Mouse (Mus musculus) gastrocnemius, postnatal 25 days (tissue): ENCODE data around the gene Tmem265. TPM values are rescaled to one million over a fixed set of nuclear protein-coding genes. Genes with fewer than 3 reads are reported as not detected.
A peak's percentile ranks its signal among the peaks of the same experiment; 100 is the strongest.

Experiments used
- DNase-seq: peaks from one replicate; pipeline ENCODE4 v3.0.0; 2022
- total RNA-seq, 2 experiments: library from RNA; stranded (reverse); gene quantifications; 1 replicate in 1 of 2; 2 replicates in 1 of 2; pipeline ENCODE4 v1.2.3; 2021

The Tmem265 gene
- total RNA-seq, 2 experiments from 2014 or later = not detected

DNA sequence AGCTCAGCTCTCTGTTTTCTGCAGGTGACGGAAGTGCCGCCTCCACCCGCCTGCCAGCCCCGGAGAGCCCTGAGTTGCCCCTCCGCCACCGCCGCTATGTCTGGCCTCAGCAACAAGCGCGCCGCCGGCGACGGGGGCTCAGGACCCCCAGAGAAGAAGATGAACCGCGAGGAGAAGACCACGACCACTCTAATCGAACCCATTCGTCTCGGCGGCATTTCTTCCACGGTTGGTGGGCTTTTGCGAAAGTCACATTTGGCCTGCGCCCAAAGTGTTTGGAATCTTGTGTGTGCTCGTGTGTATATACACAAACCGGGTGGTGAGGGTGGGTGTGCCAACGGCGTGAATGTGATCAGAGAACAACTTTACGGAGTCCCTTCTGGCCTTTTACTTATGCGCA is 27.7 kb downstream of the Tmem265 start:
- DNase-seq = no peak

DNA sequence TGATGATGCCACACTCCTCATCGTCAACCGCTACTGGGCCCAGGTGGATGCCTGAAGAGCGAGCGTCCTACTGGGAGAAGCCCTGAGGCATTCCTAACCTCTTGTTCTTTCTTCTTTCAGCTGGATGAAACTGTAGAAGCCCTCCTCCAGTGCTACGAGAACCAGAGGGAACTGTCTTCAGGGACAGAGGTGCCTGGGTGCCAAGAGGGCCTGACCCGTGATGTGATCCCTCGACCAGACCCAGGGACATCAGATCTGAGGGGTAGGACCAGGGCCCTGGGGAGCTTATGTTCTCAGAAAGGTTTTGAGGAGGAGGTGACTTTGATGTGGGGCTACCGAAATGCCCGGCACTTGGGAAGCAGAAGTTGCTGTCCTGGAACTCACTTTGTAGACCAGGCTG is 28.4 kb downstream of the Tmem265 start:
- DNase-seq = no peak

- no peak for DNase-seq
Measured at GRCm38 (mm10) chr7:127591108-127591507, 29.9 kb downstream of the Tmem265 start.

DNA sequence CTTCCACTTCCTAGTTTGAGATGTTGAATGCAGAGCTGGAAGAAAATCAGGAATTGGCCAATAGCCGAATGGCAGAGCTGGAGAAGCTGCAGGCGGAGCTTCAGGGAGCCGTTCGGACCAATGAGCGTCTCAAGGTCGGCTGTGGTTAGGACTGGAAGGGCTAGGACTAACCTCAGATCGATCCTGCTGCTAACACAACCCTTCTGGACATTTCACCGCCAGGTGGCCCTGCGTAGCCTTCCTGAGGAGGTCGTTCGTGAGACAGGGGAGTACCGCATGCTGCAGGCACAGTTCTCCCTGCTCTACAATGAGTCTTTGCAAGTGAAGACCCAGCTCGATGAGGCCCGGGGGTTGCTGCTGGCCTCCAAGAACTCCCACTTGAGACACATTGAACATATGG is 31.4 kb downstream of the Tmem265 start:
- no peak for DNase-seq

- DNase-seq = no peak
Measured at GRCm38 (mm10) chr7:127596747-127597146, 35.6 kb downstream of the Tmem265 start.

GRCm38 (mm10) chr7:127600612-127601011 is 39.4 kb downstream of the Tmem265 start:
- no peak for DNase-seq

DNA sequence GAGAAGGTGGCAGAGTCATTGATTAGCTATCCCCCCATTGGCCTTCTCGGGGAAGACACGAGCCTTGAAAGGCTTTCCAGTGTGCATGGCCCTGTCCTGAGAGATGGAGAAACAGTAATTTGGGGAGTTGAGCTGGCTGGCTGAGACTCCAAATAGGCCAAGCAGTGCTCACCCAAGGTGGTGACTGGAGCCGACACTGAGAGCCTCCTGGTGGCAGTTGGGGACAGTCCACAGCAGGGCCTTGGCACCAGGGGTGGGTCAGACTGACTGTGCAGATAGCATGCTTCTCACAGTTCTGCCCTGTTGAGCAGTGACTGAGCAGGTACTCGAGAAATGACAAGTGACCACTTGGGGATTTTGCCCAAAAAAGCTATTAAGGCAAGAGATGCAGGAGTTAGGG is 40.5 kb downstream of the Tmem265 start:
- DNase-seq = no peak

DNA sequence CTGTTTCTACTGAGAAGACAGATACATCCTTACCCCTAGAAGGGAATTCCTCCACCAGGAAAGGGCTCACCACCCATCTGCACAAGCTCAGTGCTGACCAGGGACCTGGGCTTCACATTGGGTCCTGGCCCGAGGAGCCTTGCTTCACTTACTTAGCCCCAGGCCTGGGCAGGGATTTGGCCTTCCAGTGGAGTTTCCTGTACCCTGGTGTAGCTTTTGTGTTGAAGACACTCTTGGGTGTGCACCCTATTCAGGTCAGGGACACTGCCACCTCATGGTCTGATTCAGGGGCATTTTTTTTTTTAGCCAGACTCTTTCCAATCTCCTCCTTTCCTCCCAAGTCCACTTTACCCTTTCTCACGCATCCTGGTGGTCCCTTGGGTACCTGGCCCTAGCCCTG is 41.7 kb downstream of the Tmem265 start:
- DNase-seq = no peak

DNA sequence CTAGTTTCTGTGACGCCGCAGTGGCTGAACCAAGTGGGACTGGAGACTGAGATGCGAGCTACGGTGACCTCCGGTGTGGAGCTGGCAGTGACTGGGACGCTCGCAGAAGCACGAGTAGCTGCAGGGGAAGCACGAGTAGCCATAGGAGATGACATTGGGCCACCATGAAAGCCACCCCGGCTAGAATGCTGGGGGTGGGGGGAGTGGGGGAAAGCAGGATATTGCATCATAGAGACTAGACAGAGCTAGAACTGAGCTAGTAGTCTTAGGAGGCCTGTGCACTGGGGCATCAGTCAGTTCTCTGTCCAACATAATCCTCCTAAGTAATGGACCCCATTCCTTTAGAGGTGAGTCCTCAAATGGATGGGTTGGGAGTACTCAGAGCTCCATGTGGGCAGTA is 43.1 kb downstream of the Tmem265 start:
- DNase-seq = no peak

GRCm38 (mm10) chr7:127607150-127607549 is 46.0 kb downstream of the Tmem265 start:
- DNase-seq = no peak

GRCm38 (mm10) chr7:127611011-127611410 is 49.8 kb downstream of the Tmem265 start:
- DNase-seq = no peak

DNA sequence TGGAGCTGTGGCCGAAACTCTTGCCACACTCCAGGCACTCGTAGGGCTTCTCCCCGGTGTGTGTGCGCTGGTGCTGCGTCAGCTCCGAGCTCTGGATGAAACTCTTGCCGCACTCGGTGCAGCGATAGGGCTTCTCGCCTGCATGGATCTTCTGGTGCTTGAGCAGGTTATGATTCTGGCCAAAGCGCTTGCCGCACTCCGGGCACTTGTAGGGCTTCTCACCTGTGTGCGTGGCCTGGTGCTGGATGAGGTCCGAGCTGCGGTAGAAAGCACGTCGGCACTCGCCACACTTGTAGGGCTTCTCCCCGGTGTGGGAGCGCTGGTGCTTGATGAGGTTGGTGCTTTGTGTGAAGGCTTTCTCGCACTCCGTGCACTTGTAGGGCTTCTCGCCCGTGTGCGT is 50.4 kb downstream of the Tmem265 start:
- no peak for DNase-seq

GRCm38 (mm10) chr7:127613501-127613900 is 52.3 kb downstream of the Tmem265 start:
- DNase-seq = no peak

DNA sequence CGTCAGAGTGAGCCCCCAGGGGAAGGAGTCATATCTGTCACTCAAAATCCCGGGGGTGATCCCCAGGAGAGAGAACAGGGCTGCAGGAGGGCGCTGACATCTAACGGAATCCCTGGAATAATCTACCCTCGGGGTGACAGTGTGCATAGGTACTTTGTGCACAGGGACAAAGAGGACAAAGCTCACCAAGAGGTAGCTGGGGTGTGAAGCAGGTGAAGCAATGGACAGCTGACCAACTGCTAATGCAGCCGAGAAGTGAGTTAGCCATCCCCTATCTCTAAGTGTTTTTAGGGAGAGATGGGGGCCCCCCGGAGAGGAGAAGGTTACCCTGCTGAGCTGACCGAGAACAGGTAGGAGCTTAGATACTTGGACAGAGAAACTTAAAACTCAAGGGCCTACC is 52.9 kb downstream of the Tmem265 start:
- DNase-seq = no peak

DNA sequence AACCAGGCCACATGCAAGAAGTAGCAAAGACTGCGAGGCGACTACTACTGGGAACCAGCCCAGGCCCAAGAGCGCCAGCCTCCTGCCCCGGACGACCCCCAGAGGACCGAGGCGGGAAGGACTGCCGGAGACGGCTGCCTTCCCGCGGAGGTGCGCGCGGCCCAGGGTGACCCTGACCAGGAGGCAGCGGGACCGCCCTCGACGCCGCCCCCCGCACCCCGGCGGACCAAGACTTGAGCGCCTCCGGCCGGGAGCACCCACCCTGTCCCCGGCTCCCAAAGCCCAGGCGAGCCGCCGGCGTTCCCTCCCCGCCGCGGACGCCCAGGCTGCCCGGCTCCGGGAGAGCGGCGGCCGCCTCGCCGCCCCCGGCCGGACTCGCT is 53.3 kb downstream of the Tmem265 start:
- DNase-seq = peak; percentile 54

DNA sequence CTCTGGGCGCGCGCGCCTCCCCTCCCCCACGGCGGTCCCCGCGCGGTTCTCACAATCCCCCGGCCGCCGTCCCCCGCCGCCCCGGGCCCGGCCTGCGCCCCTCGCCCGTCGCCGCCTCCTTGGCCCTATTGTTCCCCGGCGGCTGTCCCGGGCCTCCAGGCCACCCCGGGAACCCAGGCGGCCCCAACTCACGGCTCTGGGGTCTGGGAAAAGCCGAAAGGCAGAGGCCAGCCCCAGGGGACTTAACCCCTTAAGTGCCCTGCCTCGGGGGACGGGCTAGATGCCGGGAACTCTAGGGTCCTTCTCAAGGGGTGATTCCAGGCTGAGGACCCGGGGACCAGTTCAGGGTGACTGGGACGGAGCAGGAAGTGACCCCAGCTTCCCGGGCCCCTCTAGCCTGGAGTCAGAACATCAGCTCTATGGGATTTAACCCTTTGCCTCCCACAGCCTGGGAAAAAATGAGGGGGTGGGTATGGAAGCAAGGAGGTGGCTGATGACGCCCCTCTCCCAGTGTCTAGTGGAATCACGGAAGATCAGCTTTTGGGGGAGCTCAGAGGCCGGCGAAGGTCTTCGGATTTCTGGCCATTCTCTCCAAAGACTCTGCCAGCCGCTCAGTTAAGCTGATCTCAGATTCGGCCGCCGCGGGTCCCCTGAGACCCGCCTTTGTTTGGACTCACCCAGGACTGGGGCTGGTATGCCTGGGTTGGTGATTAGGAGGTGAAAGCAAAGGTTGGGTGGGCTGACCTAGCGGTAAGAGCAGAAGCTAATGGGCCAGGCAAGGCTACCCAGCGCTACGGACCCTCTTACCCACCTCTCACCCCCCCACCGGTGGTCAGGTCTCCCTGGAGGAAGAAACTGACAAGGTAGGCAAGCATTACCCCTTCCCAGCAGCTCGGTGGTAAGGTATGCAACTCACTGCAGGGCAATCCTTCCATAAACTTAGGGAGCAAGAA is 54.0 kb downstream of the Tmem265 start, which contains the start of gene Zfp629:
Gene Zfp629, minus strand, starts transcription at position 907 of the 953 bp plus-strand sequence.
- DNase-seq = peak; percentile 68

GRCm38 (mm10) chr7:127616336-127616735 is 55.1 kb downstream of the Tmem265 start:
- DNase-seq = no peak

Other genes with a start within 250 kb of the Tmem265 start
- gene Zfp768, start 215.8 kb upstream of the Tmem265 start, total RNA-seq = 10 to 100 TPM; 27.0 to 28.4 TPM
- gene Zfp747, start 185.3 kb upstream of the Tmem265 start, total RNA-seq = 1 to 10 TPM; 2.9 to 3.0 TPM
- gene 9130019O22Rik, start 174.2 kb upstream of the Tmem265 start, total RNA-seq = 1 to 10 TPM; 1.5 TPM
- 1 to 10 TPM; 1.7 to 1.8 TPM for gene E430018J23Rik, start 167.8 kb upstream of the Tmem265 start, total RNA-seq
- 1 to 10 TPM; 1.7 TPM for gene Zfp764, start 154.6 kb upstream of the Tmem265 start, total RNA-seq
- 1 to 10 TPM; 2.0 to 2.7 TPM for gene Zfp688, start 139.3 kb upstream of the Tmem265 start, total RNA-seq
- 1 to 10 TPM in 1 of 2 experiments, under 1 TPM in 1; 0.67 to 1.0 TPM for gene Zfp689, start 112.2 kb upstream of the Tmem265 start, total RNA-seq
- 10 to 100 TPM; 17.3 to 17.7 TPM for gene Prr14, start 101.8 kb upstream of the Tmem265 start, total RNA-seq
- gene Fbrs, start 82.2 kb upstream of the Tmem265 start, total RNA-seq = 10 to 100 TPM; 15.8 to 16.8 TPM
- gene Srcap, start 49.4 kb upstream of the Tmem265 start, total RNA-seq = 10 to 100 TPM; 46.1 to 47.6 TPM
- gene Gm42715, start 41.8 kb upstream of the Tmem265 start, total RNA-seq = 1 to 10 TPM; 4.7 to 5.2 TPM
- 1 to 10 TPM; 8.2 to 9.4 TPM for gene Phkg2, start 11.9 kb downstream of the Tmem265 start, total RNA-seq
- gene Ccdc189, start 27.2 kb downstream of the Tmem265 start, total RNA-seq = 1 to 10 TPM; 2.1 to 4.5 TPM
- gene Rnf40, start 27.4 kb downstream of the Tmem265 start, total RNA-seq = 10 to 100 TPM; 29.4 to 30.0 TPM
- 1 to 10 TPM; 8.4 to 9.4 TPM for gene Zfp629, start 54.4 kb downstream of the Tmem265 start, total RNA-seq
- 10 to 100 TPM; 41.2 to 41.7 TPM for gene Bcl7c, start 147.5 kb downstream of the Tmem265 start, total RNA-seq
- gene Ctf1, start 151.3 kb downstream of the Tmem265 start, total RNA-seq = 10 to 100 TPM; 13.8 to 15.1 TPM
- not detected for gene Ctf2, start 170.8 kb downstream of the Tmem265 start, total RNA-seq
- 1 to 10 TPM; 1.9 to 2.4 TPM for gene Fbxl19, start 183.2 kb downstream of the Tmem265 start, total RNA-seq
- 1 to 10 TPM; 8.9 to 9.5 TPM for gene Orai3, start 208.4 kb downstream of the Tmem265 start, total RNA-seq
- 10 to 100 TPM; 15.0 to 15.4 TPM for gene Setd1a, start 215.3 kb downstream of the Tmem265 start, total RNA-seq
- gene Gm49388, start 224.2 kb downstream of the Tmem265 start, total RNA-seq = 1 to 10 TPM; 2.4 to 2.5 TPM
- 1 to 10 TPM; 4.4 to 9.1 TPM for gene Hsd3b7, start 239.2 kb downstream of the Tmem265 start, total RNA-seq